Mouse (Mus musculus) neural tube, embryonic 14.5 days (tissue): Measurements from ENCODE around the gene Rpl21. TPM values are rescaled to one million over a fixed set of nuclear protein-coding genes. Genes with fewer than 3 reads are reported as not detected.

ENCODE experiments used
- ATAC-seq: fragments of 200-750 bp; cut with Nextera tagmentation; 2 replicates; pipeline ENCODE4 v1.8.0; 2017; ENCODE audit warnings: low read depth, mild to moderate bottlenecking, moderate TSS enrichment, moderate library complexity
- H3K27ac ChIP-seq: fragments of 300-500 bp; sonication (generic); 2 replicates; pipeline ENCODE4 v1.5.1; 2014; ENCODE audit warnings: low read depth, mild to moderate bottlenecking, control low read depth, low read length, moderate library complexity, mixed read lengths
- H3K27me3 ChIP-seq: fragments of 300-500 bp; sonication (generic); 2 replicates; pipeline ENCODE4 v1.6.1; 2014; ENCODE audit warnings: low read length; ENCODE audit not compliant: control insufficient read depth, insufficient read depth
- H3K36me3 ChIP-seq: fragments of 300-500 bp; sonication (generic); 2 replicates; pipeline ENCODE4 v1.6.1; 2014; ENCODE audit warnings: low read length, mixed read lengths; ENCODE audit not compliant: control insufficient read depth, insufficient read depth
- H3K4me1 ChIP-seq: fragments of 300-500 bp; sonication (generic); 2 replicates; pipeline ENCODE4 v1.6.1; 2014; ENCODE audit warnings: low read length; ENCODE audit not compliant: control insufficient read depth, insufficient read depth
- H3K4me2 ChIP-seq: fragments of 300-500 bp; sonication (generic); 2 replicates; pipeline ENCODE4 v1.6.1; 2014; ENCODE audit warnings: mild to moderate bottlenecking, low read depth, low read length, control low read depth
- H3K4me3 ChIP-seq: fragments of 300-500 bp; sonication (generic); 2 replicates; pipeline ENCODE4 v1.5.1; 2014; ENCODE audit warnings: low read depth, low read length, control low read depth, mixed read lengths
- H3K9ac ChIP-seq: fragments of 300-500 bp; sonication (generic); replicated peaks from 2 replicates; pipeline ENCODE4 v1.6.1; 2014; ENCODE audit warnings: low read depth, mild to moderate bottlenecking, control low read depth, low read length, mixed read lengths
- H3K9me3 ChIP-seq: fragments of 300-500 bp; sonication (generic); 2 replicates; pipeline ENCODE4 v1.6.1; 2016; ENCODE audit warnings: low read length; ENCODE audit not compliant: control insufficient read depth
- WGBS: fragments of 180-500 bp; shearing (Covaris S2); extraction: QIAGEN DNeasy Blood & Tissue Kit; methylation state at CpG from one replicate; pipeline ENCODE4 v1.1.7; 2014; 5-methylcytosine and 5-hydroxymethylcytosine counted together
- polyA plus RNA-seq: library from polyadenylated mRNA; unstranded; fragments of >200 nt; fragmentation: Nextera tagmentation; extraction: Ambion mirVana; gene quantifications from 2 replicates; pipeline ENCODE4 v1.2.1, GENCODE M21; 2014

Rpl21 gene
- polyA plus RNA-seq, 1 experiment from 2014 or later = 380 TPM

DNA sequence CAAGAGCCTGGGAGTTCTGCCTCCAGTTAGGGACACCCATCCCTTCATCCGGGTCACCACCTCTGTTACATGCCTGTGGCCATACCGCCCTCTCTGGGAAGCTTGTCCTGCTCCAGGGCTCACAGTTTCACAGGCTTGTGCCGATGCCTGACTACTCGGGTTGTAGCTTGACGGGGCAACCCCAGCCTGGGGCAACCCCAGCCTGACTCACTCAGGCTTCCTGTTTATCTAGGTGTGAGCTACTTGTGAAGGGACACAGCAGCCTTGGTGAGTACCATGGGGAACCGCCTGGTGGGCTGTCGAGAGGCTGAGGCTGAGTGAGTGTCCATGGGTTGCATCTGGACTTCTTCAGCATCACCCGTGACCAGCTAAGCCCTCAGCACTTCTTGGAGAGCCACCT is 24.9 kb downstream of the Rpl21 start:
- no peak overlapping the region for H3K4me3 ChIP-seq
- no peak for ATAC-seq
- no peaks in the 10 kb centered on the region for H3K27me3 ChIP-seq
- H3K4me2 ChIP-seq = no peak overlapping the region
- no peak overlapping the region for H3K9ac ChIP-seq
- H3K9me3 ChIP-seq = no peaks in the 10 kb centered on the region
- WGBS = 89% methylated on average over 8 of the region's 8 CpGs
- no peak overlapping the region for H3K27ac ChIP-seq
- no peaks in the 10 kb centered on the region for H3K36me3 ChIP-seq
- H3K4me1 ChIP-seq = no peaks in the 10 kb centered on the region

- H3K36me3 ChIP-seq = no peaks in the 10 kb centered on the region
- peak; percentile 56; the same call in 1 of the 2 replicates for ATAC-seq
- 80% methylated on average over 9 of the region's 9 CpGs for WGBS
Measured at GRCm38 (mm10) chr5:146858772-146859171, 26.1 kb downstream of the Rpl21 start.

DNA sequence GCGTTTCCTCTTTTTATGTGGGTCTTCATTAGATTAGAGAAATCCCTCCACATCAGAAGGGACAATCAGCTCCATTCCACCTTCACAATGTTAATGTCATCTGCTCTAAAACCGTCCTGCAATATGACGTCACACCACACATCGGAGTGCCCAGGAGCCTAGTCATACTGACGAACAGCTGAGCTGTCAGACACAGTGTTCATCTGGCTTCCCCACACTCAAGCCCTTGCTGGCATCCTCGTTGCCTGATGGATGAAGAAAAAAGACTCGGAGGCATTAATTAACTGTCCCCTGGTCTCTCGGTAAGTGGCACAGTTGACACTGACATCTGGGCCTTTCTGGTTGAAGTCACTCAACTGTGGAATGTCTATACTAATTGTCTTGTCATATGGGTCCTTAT is 26.6 kb downstream of the Rpl21 start:
- Histone ChIP-seq H3K4me2 (no peak overlapping the region), H3K9ac (no peak overlapping the region), H3K36me3 (no peaks in the 10 kb centered on the region), H3K9me3 (no peaks in the 10 kb centered on the region), H3K4me3 (no peak overlapping the region), H3K4me1 (no peaks in the 10 kb centered on the region), H3K27me3 (no peaks in the 10 kb centered on the region), H3K27ac (no peak overlapping the region; the same call in 1 of the 2 replicates)
- WGBS = 72% methylated on average over 8 of the region's 8 CpGs
- ATAC-seq = no peak

More at GRCm38 (mm10) chr5:146858772-146859171, 26.1 kb downstream of the Rpl21 start:
- H3K9ac ChIP-seq = no peak overlapping the region
- no peak overlapping the region; the same call in 1 of the 2 replicates for H3K27ac ChIP-seq
- H3K4me3 ChIP-seq = no peak overlapping the region
- no peaks in the 10 kb centered on the region for H3K4me1 ChIP-seq
- no peak overlapping the region for H3K4me2 ChIP-seq
- no peaks in the 10 kb centered on the region for H3K27me3 ChIP-seq
- H3K9me3 ChIP-seq = no peaks in the 10 kb centered on the region

DNA sequence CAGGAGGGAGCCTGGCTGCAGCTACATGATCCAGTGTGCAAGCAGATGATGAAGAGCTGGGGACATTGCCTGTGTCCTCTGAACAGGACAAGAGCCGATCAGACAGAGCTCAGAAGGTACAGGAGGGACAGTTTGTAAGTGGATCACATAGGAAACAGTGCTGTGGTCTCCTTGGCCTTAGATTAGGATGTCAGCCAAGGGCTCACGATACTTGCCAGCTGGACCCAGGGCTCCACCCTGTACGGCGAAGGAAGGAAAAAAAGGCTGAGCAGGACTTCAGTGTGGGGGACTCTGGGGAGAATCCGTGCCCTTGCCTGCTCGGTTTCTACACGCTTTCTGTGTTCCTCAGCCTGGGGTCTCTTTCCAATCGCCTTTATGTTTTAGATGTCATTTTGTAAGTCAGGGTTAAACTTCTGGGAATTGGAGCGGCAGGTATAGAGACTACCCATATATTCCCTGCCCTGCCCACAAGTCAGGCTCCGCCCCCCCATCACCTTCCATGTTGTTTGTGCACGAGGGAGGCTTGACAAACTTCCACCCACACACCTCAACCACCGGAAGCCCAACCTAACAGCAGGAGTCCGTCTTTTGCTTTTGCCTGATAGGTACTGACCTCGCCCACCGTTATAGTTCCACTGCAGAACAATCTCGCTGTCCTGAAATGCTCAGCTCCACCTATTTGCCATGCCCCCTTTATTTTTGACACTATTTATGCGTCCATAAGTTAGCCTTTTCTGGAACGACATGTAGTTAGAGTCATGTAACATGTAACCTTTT is 27.7 kb downstream of the Rpl21 start:
- ATAC-seq = no peak
- WGBS = 82% methylated on average over 18 of the region's 18 CpGs
- Histone ChIP-seq H3K27ac (no peak overlapping the region), H3K36me3 (no peaks in the 10 kb centered on the region), H3K9ac (no peak overlapping the region), H3K4me2 (no peak overlapping the region), H3K4me1 (no peaks in the 10 kb centered on the region), H3K27me3 (no peaks in the 10 kb centered on the region), H3K9me3 (no peaks in the 10 kb centered on the region), H3K4me3 (no peak overlapping the region)

- Histone ChIP-seq H3K27me3 (no peaks in the 10 kb centered on the region), H3K4me2 (no peak overlapping the region), H3K36me3 (no peaks in the 10 kb centered on the region), H3K27ac (no peak overlapping the region), H3K4me1 (no peaks in the 10 kb centered on the region), H3K9ac (no peak overlapping the region), H3K9me3 (no peaks in the 10 kb centered on the region), H3K4me3 (no peak overlapping the region)
- no peak for ATAC-seq
- WGBS = 33% methylated on average over 7 of the region's 7 CpGs
Measured at GRCm38 (mm10) chr5:146861588-146861987, 28.9 kb downstream of the Rpl21 start.

- no peaks in the 10 kb centered on the region for H3K9me3 ChIP-seq
- no peaks in the 10 kb centered on the region for H3K27me3 ChIP-seq
- no peak overlapping the region for H3K4me2 ChIP-seq
- H3K4me1 ChIP-seq = no peaks in the 10 kb centered on the region
- WGBS = 70% methylated on average over 4 of the region's 4 CpGs
- H3K4me3 ChIP-seq = no peak overlapping the region
- no peak overlapping the region for H3K9ac ChIP-seq
- no peaks in the 10 kb centered on the region for H3K36me3 ChIP-seq
- no peak for ATAC-seq
- no peak overlapping the region for H3K27ac ChIP-seq
Measured at GRCm38 (mm10) chr5:146865511-146865910, 32.8 kb downstream of the Rpl21 start.

GRCm38 (mm10) chr5:146866277-146866676 is 33.6 kb downstream of the Rpl21 start:
- 94% methylated on average over 2 of the region's 2 CpGs for WGBS
- H3K36me3 ChIP-seq = no peaks in the 10 kb centered on the region
- H3K9me3 ChIP-seq = no peaks in the 10 kb centered on the region
- no peak overlapping the region for H3K27ac ChIP-seq
- no peak overlapping the region for H3K9ac ChIP-seq
- H3K4me3 ChIP-seq = no peak overlapping the region
- H3K4me1 ChIP-seq = no peaks in the 10 kb centered on the region
- H3K4me2 ChIP-seq = no peak overlapping the region
- no peak for ATAC-seq
- H3K27me3 ChIP-seq = no peaks in the 10 kb centered on the region

- WGBS = 7% methylated on average over 19 of the region's 19 CpGs
- Histone ChIP-seq H3K36me3 (no peaks in the 10 kb centered on the region), H3K9me3 (no peaks in the 10 kb centered on the region), H3K27ac (0 out of 2 replicates have a peak overlapping the region, but pooled peaks have one; percentile 18), H3K27me3 (no peaks in the 10 kb centered on the region), H3K4me3 (0 out of 2 replicates have a peak overlapping the region, but pooled peaks have one; percentile 0), H3K4me2 (peak overlapping the region; percentile 25; the same call in 1 of the 2 replicates), H3K9ac (peak overlapping the region; percentile 13; the same call in 1 of the 2 replicates), H3K4me1 (no peaks in the 10 kb centered on the region)
- ATAC-seq = peak; percentile 70; the same call in 1 of the 2 replicates
Measured at GRCm38 (mm10) chr5:146867246-146867945, 34.7 kb downstream of the Rpl21 start.

- Histone ChIP-seq H3K27me3 (no peaks in the 10 kb centered on the region), H3K4me3 (no peak overlapping the region), H3K9ac (no peak overlapping the region), H3K27ac (no peak overlapping the region), H3K9me3 (no peaks in the 10 kb centered on the region), H3K36me3 (no peaks in the 10 kb centered on the region), H3K4me1 (no peaks in the 10 kb centered on the region), H3K4me2 (no peak overlapping the region)
- peak; percentile 48; the same call in 1 of the 2 replicates for ATAC-seq
- 21% methylated on average over 4 of the region's 4 CpGs for WGBS
Measured at GRCm38 (mm10) chr5:146867946-146868314, 35.2 kb downstream of the Rpl21 start.
